Mouse (Mus musculus): ENCODE results near the gene Acat2. TPM values are rescaled to one million over a fixed set of nuclear protein-coding genes. Genes with fewer than 3 reads are reported as not detected.

Gene Acat2
- total and polyA plus RNA-seq, 3 experiments: 48.6 to 128 (median 58.6) TPM

DNA sequence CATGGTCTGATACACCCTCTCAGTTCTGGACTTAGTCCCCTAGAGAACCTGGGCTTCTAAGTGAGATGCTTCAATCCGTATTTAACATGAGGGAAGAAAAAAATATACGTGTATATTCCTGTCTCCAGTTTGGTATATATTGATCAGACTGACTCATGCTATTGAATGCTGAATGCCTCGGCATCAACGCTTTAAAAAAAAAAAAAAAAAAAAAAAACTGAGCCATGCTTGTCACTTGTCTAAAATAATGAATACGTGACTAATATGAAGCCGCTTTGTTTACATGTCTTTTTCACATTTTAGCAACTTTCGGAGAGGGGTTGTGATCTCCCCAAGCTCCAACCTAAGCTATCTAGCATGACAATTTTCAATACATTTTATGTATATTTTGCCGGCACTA, 50.2 kb downstream of the Acat2 start:
- Histone ChIP-seq H3K4me1 (ENCODE audit: control insufficient read depth in 1 of 2, insufficient read depth in 2 of 2) (peaks cover 0 to 21% of the 10 kb centered on the region in 2 experiments; a peak in 2 of 4 replicates), H3K27ac (ENCODE audit: insufficient read depth, low read depth) (no peak overlapping the region), H3K79me2 (replicated peaks; ENCODE audit: control insufficient read depth, extremely low read depth, insufficient read depth, poor library complexity, severe bottlenecking) (peaks cover 24% of the 10 kb centered on the region), H3K9me3 (replicated peaks; ENCODE audit: low read length) (no peaks in the 10 kb centered on the region), H3K27me3 (replicated peaks) (no peaks in the 10 kb centered on the region), H3K9ac (ENCODE audit: insufficient read depth, low read depth) (no peak overlapping the region), H3K4me3 (replicated peaks in 1 of 3; ENCODE audit: low read depth in 2 of 3, low read length in 2 of 3, poor library complexity in 1 of 3) (no peak overlapping the region), H3K36me3 (replicated peaks in 1 of 2; ENCODE audit: control insufficient read depth in 1 of 2, insufficient read depth in 1 of 2, low read length in 1 of 2) (peaks cover 30 to 59% of the 10 kb centered on the region in 2 experiments), H3K4me2 (ENCODE audit: insufficient read depth, low read depth, poor library complexity, severe bottlenecking) (no peak overlapping the region)
- DNase-seq (ENCODE audit: extremely low read depth): no peak
- TF ChIP-seq ZMIZ1 (IDR thresholded peaks at IDR 0.05; ENCODE audit: low read depth, low read length): no peak
- TF ChIP-seq RCOR1 (conservative IDR thresholded peaks at IDR 0.05; ENCODE audit: low read depth, low read length): no peak
- TF ChIP-seq ZNF384 (IDR thresholded peaks at IDR 0.05; ENCODE audit: low read depth, low read length): peak; percentile 34; the same call in 1 of the 2 replicates
- no peak for TF ChIP-seq JUN (IDR thresholded peaks at IDR 0.05; ENCODE audit: insufficient read depth, low read depth, low read length)
- dilution Hi-C loops (cut with MboI; ENCODE audit: extremely low pct_ligation_motif_present, extremely low pct_unique_long_range_greater_than_20kb, low sequenced_read_pairs): no loop called here
- in situ Hi-C loops (cut with MboI; ENCODE audit: low pct_ligation_motif_present, low pct_unique_long_range_greater_than_20kb, low sequenced_read_pairs): no loop called here

DNA sequence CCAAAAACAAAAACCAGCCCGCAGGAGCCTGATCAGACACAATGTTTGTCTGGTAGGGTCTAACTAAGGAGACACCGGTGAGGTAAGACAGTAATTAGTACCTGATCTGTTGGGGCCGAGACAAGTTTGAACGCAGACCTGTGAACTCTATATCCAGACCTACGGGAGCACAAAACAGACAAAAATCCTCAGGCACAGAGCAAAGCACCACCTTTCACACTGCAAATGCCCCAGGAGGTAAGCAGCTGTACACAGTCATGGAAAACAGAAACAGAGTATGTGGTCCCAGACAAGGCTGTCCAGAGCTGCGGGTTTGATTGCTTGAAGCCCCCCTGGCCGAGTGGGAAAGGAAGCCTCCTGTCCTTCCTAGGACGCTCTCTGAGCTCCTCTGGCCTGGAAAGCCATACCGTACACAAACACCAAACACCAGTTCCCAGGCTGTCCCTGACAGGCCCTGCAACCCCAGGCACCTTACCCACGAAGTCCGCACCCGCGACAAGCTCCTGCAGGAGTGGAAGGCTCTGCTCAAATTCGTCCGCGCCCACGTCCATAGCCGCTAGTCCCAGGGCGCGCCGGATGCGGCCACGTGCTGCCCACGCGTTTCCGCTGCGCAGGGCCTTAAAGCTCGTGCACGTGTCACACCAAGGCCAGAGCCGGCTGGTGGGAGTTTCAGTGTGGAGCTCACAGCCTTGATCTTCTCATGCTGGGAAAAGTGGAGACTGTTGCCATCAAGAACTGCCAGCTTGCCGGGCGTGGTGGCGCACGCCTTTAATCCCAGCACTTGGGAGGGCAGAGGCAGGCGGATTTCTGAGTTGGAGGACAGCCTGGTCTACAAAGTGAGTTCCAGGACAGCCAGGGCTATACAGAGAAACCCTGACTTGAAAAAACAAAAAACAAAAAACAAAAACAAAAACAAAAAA, 50.9 kb downstream of the Acat2 start, which contains the start of gene Pnldc1:
Gene Pnldc1 (minus strand): TSS at position 870 of the 920 bp plus-strand sequence.
- dilution Hi-C loops (cut with MboI; ENCODE audit: extremely low pct_ligation_motif_present, extremely low pct_unique_long_range_greater_than_20kb, low sequenced_read_pairs): no loop called here
- peaks cover 30 to 67% of the 10 kb centered on the region in 2 experiments for H3K36me3 ChIP-seq (replicated peaks in 1 of 2; ENCODE audit: control insufficient read depth in 1 of 2, insufficient read depth in 1 of 2, low read length in 1 of 2)
- no peaks in the 10 kb centered on the region for H3K9me3 ChIP-seq (replicated peaks; ENCODE audit: low read length)
- H3K4me3 ChIP-seq (replicated peaks in 1 of 3; ENCODE audit: low read depth in 2 of 3, low read length in 2 of 3, poor library complexity in 1 of 3): no peak within 1 kb of the TSS
- H3K27ac ChIP-seq (ENCODE audit: insufficient read depth, low read depth): no peak within 1 kb of the TSS
- peaks cover 0 to 22% of the 10 kb centered on the region in 2 experiments; a peak in 2 of 4 replicates for H3K4me1 ChIP-seq (ENCODE audit: control insufficient read depth in 1 of 2, insufficient read depth in 2 of 2)
- no peaks in the 10 kb centered on the region for H3K27me3 ChIP-seq (replicated peaks)
- H3K79me2 ChIP-seq (replicated peaks; ENCODE audit: control insufficient read depth, extremely low read depth, insufficient read depth, poor library complexity, severe bottlenecking): peaks cover 16% of the 10 kb centered on the region
- no peak within 1 kb of the TSS for H3K4me2 ChIP-seq (ENCODE audit: insufficient read depth, low read depth, poor library complexity, severe bottlenecking)
- no peak for DNase-seq (ENCODE audit: extremely low read depth)
- TF ChIP-seq JUND (conservative IDR thresholded peaks at IDR 0.05; ENCODE audit: low read depth, low read length) (no peak), MAFK (IDR thresholded peaks at IDR 0.05; ENCODE audit: insufficient replicate concordance, low read length) (no peak), ELF1 (IDR thresholded peaks at IDR 0.05; ENCODE audit: low read depth, low read length) (no peak), USF2 (conservative IDR thresholded peaks at IDR 0.05; ENCODE audit: low read depth, low read length) (no peak), RAD21 (IDR thresholded peaks at IDR 0.05; ENCODE audit: low read depth, low read length) (no peak), IRF4 (IDR thresholded peaks at IDR 0.05; ENCODE audit: low read depth, low read length) (no peak), POLR2A (IDR thresholded peaks at IDR 0.05; ENCODE audit: low read depth, low read length) (no peak), SMC3 (IDR thresholded peaks at IDR 0.05; ENCODE audit: low read depth, low read length) (no peak), CHD2 (IDR thresholded peaks at IDR 0.05; ENCODE audit: low read length) (no peak), MAX (IDR thresholded peaks at IDR 0.05; ENCODE audit: low read length) (no peak)
- no peak within 1 kb of the TSS for H3K9ac ChIP-seq (ENCODE audit: insufficient read depth, low read depth)
- in situ Hi-C loops (cut with MboI; ENCODE audit: low pct_ligation_motif_present, low pct_unique_long_range_greater_than_20kb, low sequenced_read_pairs): no loop called here

Measured in CH12.LX (cell line).